Mouse (Mus musculus) natural killer cell, adult 2 months (primary cell): ENCODE data around the gene Lgmn.
A peak's percentile ranks its signal among the peaks of the same experiment; 100 is the strongest.

ENCODE experiments used
- DNase-seq, 2 experiments: peaks; one replicate each; pipeline ENCODE4 v3.0.0; 2022; ENCODE audit warnings: low spot score in 2 of 2

Lgmn gene

GRCm38 (mm10) chr12:102346507-102346906 is 93.1 kb downstream of the Lgmn start:
- DNase-seq, result peak; percentile 42 to 65

- no peak for DNase-seq
Observed at GRCm38 (mm10) chr12:102345031-102345815, 94.4 kb downstream of the Lgmn start.
